Mouse (Mus musculus) hindbrain, postnatal 0 days (tissue): ENCODE data around the gene Hoxb3. TPM values are rescaled to one million over a fixed set of nuclear protein-coding genes. Genes with fewer than 3 reads are reported as not detected.

ENCODE experiments used
- ATAC-seq: fragments of 200-750 bp; cut with Nextera tagmentation; 2 replicates; pipeline ENCODE4 v1.8.0; 2017; ENCODE audit warnings: mild to moderate bottlenecking, moderate TSS enrichment, moderate library complexity
- DNase-seq: peaks from one replicate; pipeline ENCODE4 v3.0.0-alpha.2; 2015; ENCODE audit warnings: low spot score
- H3K27ac ChIP-seq: fragments of 300-500 bp; sonication (generic); 2 replicates; pipeline ENCODE4 v1.5.1; 2014; ENCODE audit warnings: mild to moderate bottlenecking
- H3K27me3 ChIP-seq: fragments of 300-500 bp; sonication (generic); 2 replicates; pipeline ENCODE4 v1.6.1; 2014; ENCODE audit warnings: low read length, mixed read lengths; ENCODE audit not compliant: insufficient read depth
- H3K36me3 ChIP-seq: fragments of 300-500 bp; sonication (generic); 2 replicates; pipeline ENCODE4 v1.6.1; 2014; ENCODE audit warnings: low read length, mixed read lengths; ENCODE audit not compliant: insufficient read depth
- H3K4me1 ChIP-seq: fragments of 300-500 bp; sonication (generic); 2 replicates; pipeline ENCODE4 v1.6.1; 2014; ENCODE audit warnings: antibody characterized with exemption, low read length, mixed read lengths; ENCODE audit not compliant: insufficient read depth
- H3K4me2 ChIP-seq: fragments of 300-500 bp; sonication (generic); 2 replicates; pipeline ENCODE4 v1.6.1; 2014; ENCODE audit warnings: low read depth, mild to moderate bottlenecking, low read length, moderate library complexity, mixed read lengths
- H3K4me3 ChIP-seq: fragments of 300-500 bp; sonication (generic); 2 replicates; pipeline ENCODE4 v1.5.1; 2014; ENCODE audit warnings: low read length
- H3K9ac ChIP-seq: fragments of 300-500 bp; sonication (generic); replicated peaks from 2 replicates; pipeline ENCODE4 v1.6.1; 2014; ENCODE audit warnings: mild to moderate bottlenecking, low read length, moderate library complexity, mixed read lengths
- H3K9me3 ChIP-seq: fragments of 300-500 bp; sonication (generic); 2 replicates; pipeline ENCODE4 v1.6.1; 2016; ENCODE audit warnings: low read length, mixed read lengths
- CTCF ChIP-seq: IDR thresholded peaks from 2 replicates; pipeline ENCODE4 v1.5.1; 2016; ENCODE audit warnings: antibody characterized with exemption, control low read depth, low read depth
- WGBS: fragments of 180-500 bp; shearing (Covaris S2); extraction: QIAGEN DNeasy Blood & Tissue Kit; methylation state at CpG from one replicate; pipeline ENCODE4 v1.1.7; 2014; 5-methylcytosine and 5-hydroxymethylcytosine counted together
- microRNA counts: library from miRNA; unstranded; fragments of <30 nt; microRNA quantifications from one replicate; lab custom pipeline; 2015
- microRNA-seq, 2 experiments: library from miRNA; unstranded; fragments of <30 nt; microRNA quantifications; one replicate each; pipeline ENCODE4; 2016
- polyA plus RNA-seq: library from polyadenylated mRNA; unstranded; fragments of >200 nt; fragmentation: Nextera tagmentation; extraction: Ambion mirVana; gene quantifications from 2 replicates; pipeline ENCODE4 v1.2.1, GENCODE M21; 2015
- total RNA-seq: library from RNA; depleted of rRNA; stranded (reverse); fragments of >200 nt; gene quantifications from 2 replicates; pipeline ENCODE4 v1.2.3, GENCODE M21; 2014; rRNA removed

The Hoxb3 gene
- total and polyA plus RNA-seq, 2 experiments from 2014 or later: 8.1 to 42.2 TPM

- Histone ChIP-seq H3K4me2 (no peak overlapping the region), H3K4me1 (no peaks in the 10 kb centered on the region), H3K9me3 (no peaks in the 10 kb centered on the region), H3K27ac (no peak overlapping the region), H3K27me3 (peaks cover 71% of the 10 kb centered on the region), H3K36me3 (no peaks in the 10 kb centered on the region), H3K9ac (no peak overlapping the region), H3K4me3 (no peak overlapping the region)
- no peak for TF ChIP-seq CTCF
- ATAC-seq (no peak), DNase-seq (no peak)
- WGBS: 7% methylated on average over 3 of the region's 3 CpGs
Measured at GRCm38 (mm10) chr11:96372519-96372918, 49.4 kb downstream of the Hoxb3 start.

GRCm38 (mm10) chr11:96374810-96375209, 51.7 kb downstream of the Hoxb3 start:
- H3K36me3 ChIP-seq: no peaks in the 10 kb centered on the region
- 19% methylated on average over 7 of the region's 7 CpGs for WGBS
- peaks cover 64% of the 10 kb centered on the region for H3K27me3 ChIP-seq
- H3K9me3 ChIP-seq: no peaks in the 10 kb centered on the region
- no peak overlapping the region for H3K27ac ChIP-seq
- no peak overlapping the region for H3K4me2 ChIP-seq
- no peak overlapping the region for H3K4me3 ChIP-seq
- no peak for TF ChIP-seq CTCF
- H3K4me1 ChIP-seq: no peaks in the 10 kb centered on the region
- DNase-seq: no peak
- no peak overlapping the region for H3K9ac ChIP-seq
- no peak for ATAC-seq

GRCm38 (mm10) chr11:96383381-96383780, 60.3 kb downstream of the Hoxb3 start:
- 81% methylated on average over 5 of the region's 5 CpGs for WGBS

GRCm38 (mm10) chr11:96387635-96388034, 64.5 kb downstream of the Hoxb3 start:
- no peak overlapping the region for H3K4me2 ChIP-seq
- no peaks in the 10 kb centered on the region for H3K9me3 ChIP-seq
- H3K36me3 ChIP-seq: no peaks in the 10 kb centered on the region
- WGBS: 89% methylated on average over 2 of the region's 2 CpGs
- TF ChIP-seq CTCF: no peak
- H3K27me3 ChIP-seq: no peaks in the 10 kb centered on the region
- no peaks in the 10 kb centered on the region for H3K4me1 ChIP-seq
- no peak overlapping the region for H3K9ac ChIP-seq
- no peak overlapping the region for H3K27ac ChIP-seq
- ATAC-seq (no peak), DNase-seq (no peak)
- H3K4me3 ChIP-seq: no peak overlapping the region

More at GRCm38 (mm10) chr11:96383381-96383780, 60.3 kb downstream of the Hoxb3 start:
- Histone ChIP-seq H3K4me3 (no peak overlapping the region), H3K4me1 (no peaks in the 10 kb centered on the region), H3K9me3 (no peaks in the 10 kb centered on the region), H3K36me3 (no peaks in the 10 kb centered on the region), H3K9ac (no peak overlapping the region), H3K4me2 (no peak overlapping the region), H3K27me3 (no peaks in the 10 kb centered on the region), H3K27ac (no peak overlapping the region)
- ATAC-seq (no peak), DNase-seq (no peak)
- no peak for TF ChIP-seq CTCF

DNA sequence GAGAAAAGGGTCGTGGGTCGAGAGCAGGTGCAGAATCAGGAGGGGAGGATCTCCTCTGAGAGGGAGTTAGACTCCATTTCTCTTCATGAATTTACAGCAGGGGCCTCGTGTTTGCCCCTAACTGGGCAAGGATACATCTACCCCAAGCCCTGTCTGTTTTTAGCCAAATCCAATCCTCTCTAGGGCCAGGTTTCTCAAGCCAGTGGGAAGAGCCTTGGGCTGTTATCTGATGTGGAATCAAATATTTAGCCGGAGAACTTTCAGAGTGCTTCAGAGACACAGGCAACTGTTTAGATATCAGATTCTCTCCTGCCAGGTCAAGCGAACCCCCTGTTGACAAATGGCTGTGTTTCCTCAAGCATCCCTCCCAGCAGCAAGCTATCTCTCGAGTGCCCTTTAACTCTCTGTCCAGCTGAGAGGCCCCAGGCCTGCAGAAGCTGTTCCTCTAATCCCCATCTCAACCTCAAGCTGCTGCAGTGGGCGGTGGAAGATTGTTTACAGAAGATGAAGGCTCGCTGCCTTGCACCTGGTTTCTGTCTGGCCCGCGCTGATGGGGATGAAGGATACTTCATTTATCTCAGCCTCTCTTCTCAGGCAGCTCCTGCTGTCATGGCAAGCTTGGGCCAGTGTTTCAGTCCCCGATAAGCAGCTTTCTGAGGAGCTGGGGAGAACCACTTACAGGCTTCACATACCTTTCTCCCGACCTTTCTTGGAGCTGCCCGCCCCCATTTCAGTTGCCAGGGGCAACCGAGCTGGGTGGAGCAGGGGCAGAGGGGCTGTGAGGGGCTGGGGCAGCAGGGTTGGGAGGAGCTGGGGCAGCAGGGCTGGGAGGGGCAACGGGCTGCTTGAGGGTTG, 73.9 kb downstream of the Hoxb3 start:
- Histone ChIP-seq H3K9me3 (no peaks in the 10 kb centered on the region), H3K36me3 (no peaks in the 10 kb centered on the region), H3K4me3 (no peak overlapping the region), H3K27ac (0 out of 2 replicates have a peak overlapping the region, but pooled peaks have one; percentile 28), H3K9ac (no peak overlapping the region; the same call in 1 of the 2 replicates), H3K4me2 (no peak overlapping the region), H3K4me1 (peaks cover 4% of the 10 kb centered on the region; the same call in 1 of the 2 replicates), H3K27me3 (no peaks in the 10 kb centered on the region)
- ATAC-seq (no peak), DNase-seq (no peak)
- no peak for TF ChIP-seq CTCF
- 19% methylated on average over 15 of the region's 15 CpGs for WGBS

MicroRNAs within 50 kb of the gene (microRNA counts, 519-probe panel; counts per million panel counts)
- microRNA mmu-miR-10a (lab: Ali Mortazavi, UCI): 4,970 counts per million, percentile 84 among the panel's probes with 10 or more counts

Small RNAs within 50 kb of the gene (microRNA-seq; reads per million reads assigned to microRNA genes)
- 25,370 to 27,060 reads per million in 2 experiments for gene Mir10a

Other genes starting within 250 kb of the Hoxb3 start
- gene Atp5g1, start 247.7 kb upstream of the Hoxb3 start, total RNA-seq: 703 and 894 TPM in 2 replicates
- 1,232 and 1,324 TPM in 2 replicates for gene Atp5g1, start 247.7 kb upstream of the Hoxb3 start, polyA plus RNA-seq
- not detected in 2 replicates for gene Calcoco2, start 211.4 kb upstream of the Hoxb3 start, total RNA-seq
- 0.19 TPM in 2 replicates for gene Calcoco2, start 211.4 kb upstream of the Hoxb3 start, polyA plus RNA-seq
- 0.43 and 0.52 TPM in 2 replicates for gene Ttll6, start 189.5 kb upstream of the Hoxb3 start, total RNA-seq
- gene Ttll6, start 189.5 kb upstream of the Hoxb3 start, polyA plus RNA-seq: 0.23 and 0.43 TPM in 2 replicates
- not detected in 2 replicates for gene Hoxb13, start 129.0 kb upstream of the Hoxb3 start, total RNA-seq
- gene Hoxb13, start 129.0 kb upstream of the Hoxb3 start, polyA plus RNA-seq: not detected in 2 replicates
- 0.40 TPM in 1 of 2 replicates, not detected in the other for gene Hoxb9, start 51.9 kb upstream of the Hoxb3 start, total RNA-seq
- 0.13 TPM in 1 of 2 replicates, not detected in the other for gene Hoxb9, start 51.9 kb upstream of the Hoxb3 start, polyA plus RNA-seq
- 28.0 and 66.5 TPM in 2 replicates for gene Hoxb8, start 41.4 kb upstream of the Hoxb3 start, total RNA-seq
- 4.6 and 6.2 TPM in 2 replicates for gene Hoxb8, start 41.4 kb upstream of the Hoxb3 start, polyA plus RNA-seq
- gene Hoxb7, start 36.7 kb upstream of the Hoxb3 start, total RNA-seq: 11.0 and 21.7 TPM in 2 replicates
- 10.1 and 16.8 TPM in 2 replicates for gene Hoxb7, start 36.7 kb upstream of the Hoxb3 start, polyA plus RNA-seq
- gene Hoxb6, start 30.9 kb upstream of the Hoxb3 start, total RNA-seq: 23.2 and 30.2 TPM in 2 replicates
- 29.0 and 36.3 TPM in 2 replicates for gene Hoxb6, start 30.9 kb upstream of the Hoxb3 start, polyA plus RNA-seq
- gene Hoxb5, start 20.0 kb upstream of the Hoxb3 start, total RNA-seq: 16.5 and 24.3 TPM in 2 replicates
- gene Hoxb5, start 20.0 kb upstream of the Hoxb3 start, polyA plus RNA-seq: 109 and 113 TPM in 2 replicates
- gene Hoxb4, start 5.1 kb upstream of the Hoxb3 start, total RNA-seq: 4.2 and 8.6 TPM in 2 replicates
- 2.4 and 3.3 TPM in 2 replicates for gene Hoxb4, start 5.1 kb upstream of the Hoxb3 start, polyA plus RNA-seq
- 35.4 and 36.4 TPM in 2 replicates for gene Hoxb2, start 27.2 kb downstream of the Hoxb3 start, total RNA-seq
- 11.6 and 13.1 TPM in 2 replicates for gene Hoxb2, start 27.2 kb downstream of the Hoxb3 start, polyA plus RNA-seq
- 0.21 TPM in 1 of 2 replicates, not detected in the other for gene Hoxb1, start 42.4 kb downstream of the Hoxb3 start, total RNA-seq
- gene Hoxb1, start 42.4 kb downstream of the Hoxb3 start, polyA plus RNA-seq: 0.08 and 0.24 TPM in 2 replicates
- 0.83 and 2.5 TPM in 2 replicates for gene Skap1, start 141.3 kb downstream of the Hoxb3 start, total RNA-seq
- gene Skap1, start 141.3 kb downstream of the Hoxb3 start, polyA plus RNA-seq: 5.7 and 7.4 TPM in 2 replicates